Mouse (Mus musculus): Measurements from ENCODE around the gene Spryd7.

Gene Spryd7

GRCm38 (mm10) chr14:61536631-61537264, 19.9 kb downstream of the Spryd7 start:
- DNase-seq (ENCODE audit: low spot score in 2 of 2) = no peak

- DNase-seq (ENCODE audit: low spot score in 2 of 2) = no peak
These were observed 20.9 kb downstream of the Spryd7 start for GRCm38 (mm10) chr14:61535811-61536210.

- no peak for DNase-seq (ENCODE audit: low spot score in 2 of 2)
These were observed 25.7 kb downstream of the Spryd7 start for GRCm38 (mm10) chr14:61530966-61531365.

DNA sequence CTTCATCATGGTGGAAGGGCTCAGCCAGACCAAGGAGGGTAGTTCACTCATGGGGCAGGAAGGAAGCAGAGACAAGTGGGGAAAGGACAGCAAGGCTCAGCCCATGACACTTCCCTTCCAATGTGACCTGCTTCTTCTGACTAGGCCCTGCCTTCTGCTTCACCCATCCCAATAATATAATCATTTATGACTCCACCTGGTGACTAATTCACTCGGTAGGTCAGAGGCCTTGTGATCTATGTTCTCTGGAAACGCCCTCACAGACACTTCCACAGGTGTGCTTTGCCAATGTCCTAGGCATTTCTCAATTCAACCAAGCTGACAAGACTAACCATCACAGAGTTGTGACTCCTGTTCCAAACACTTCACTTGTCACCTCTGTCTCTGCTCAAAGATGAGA, 26.3 kb downstream of the Spryd7 start:
- no peak for DNase-seq (ENCODE audit: low spot score in 2 of 2)

DNA sequence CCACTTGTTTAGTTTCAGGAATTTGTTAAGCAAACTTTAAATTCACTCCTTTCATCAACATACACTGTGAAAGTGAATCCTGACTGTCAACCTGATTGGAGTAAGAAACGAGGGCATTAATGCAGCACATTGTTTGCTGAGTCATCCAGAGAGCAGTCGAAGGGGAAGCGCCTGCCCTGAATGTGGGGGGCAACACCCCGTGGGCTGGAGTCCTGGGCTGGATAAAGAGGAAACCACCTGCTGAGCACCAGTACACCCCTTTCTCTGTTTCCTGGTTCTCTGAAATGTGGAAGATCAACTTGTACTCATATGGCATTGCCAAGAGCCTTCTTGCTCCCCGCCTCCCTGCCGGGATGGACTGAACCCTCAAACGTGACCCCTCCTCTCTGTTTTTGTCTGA, 27.2 kb downstream of the Spryd7 start:
- DNase-seq (ENCODE audit: low spot score in 2 of 2) = no peak

DNA sequence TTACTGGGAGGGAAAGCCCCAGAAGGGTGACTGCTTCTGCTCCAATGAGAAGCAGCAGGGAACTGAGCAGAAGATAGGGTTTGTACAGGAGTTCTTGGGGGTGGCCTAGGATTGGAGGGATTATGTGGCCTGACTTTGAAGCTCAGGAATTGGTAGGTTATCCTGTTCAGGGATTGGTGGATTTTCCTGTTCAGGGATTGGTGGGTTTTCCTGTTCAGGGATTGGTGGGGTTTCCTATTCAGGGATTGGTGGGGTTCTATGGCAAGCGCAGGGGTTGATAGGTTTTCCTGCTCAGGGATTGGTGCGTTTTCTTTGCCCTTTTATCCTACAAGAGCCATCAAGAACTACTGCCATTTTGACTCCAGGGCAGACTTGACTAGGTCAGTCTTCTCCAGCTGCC, 30.7 kb downstream of the Spryd7 start:
- no peak for DNase-seq (ENCODE audit: low spot score in 2 of 2)

GRCm38 (mm10) chr14:61523821-61524220, 32.9 kb downstream of the Spryd7 start:
- no peak for DNase-seq (ENCODE audit: low spot score in 2 of 2)

- no peak for DNase-seq (ENCODE audit: low spot score in 2 of 2)
These were observed 37.8 kb downstream of the Spryd7 start for GRCm38 (mm10) chr14:61518659-61519480.

DNA sequence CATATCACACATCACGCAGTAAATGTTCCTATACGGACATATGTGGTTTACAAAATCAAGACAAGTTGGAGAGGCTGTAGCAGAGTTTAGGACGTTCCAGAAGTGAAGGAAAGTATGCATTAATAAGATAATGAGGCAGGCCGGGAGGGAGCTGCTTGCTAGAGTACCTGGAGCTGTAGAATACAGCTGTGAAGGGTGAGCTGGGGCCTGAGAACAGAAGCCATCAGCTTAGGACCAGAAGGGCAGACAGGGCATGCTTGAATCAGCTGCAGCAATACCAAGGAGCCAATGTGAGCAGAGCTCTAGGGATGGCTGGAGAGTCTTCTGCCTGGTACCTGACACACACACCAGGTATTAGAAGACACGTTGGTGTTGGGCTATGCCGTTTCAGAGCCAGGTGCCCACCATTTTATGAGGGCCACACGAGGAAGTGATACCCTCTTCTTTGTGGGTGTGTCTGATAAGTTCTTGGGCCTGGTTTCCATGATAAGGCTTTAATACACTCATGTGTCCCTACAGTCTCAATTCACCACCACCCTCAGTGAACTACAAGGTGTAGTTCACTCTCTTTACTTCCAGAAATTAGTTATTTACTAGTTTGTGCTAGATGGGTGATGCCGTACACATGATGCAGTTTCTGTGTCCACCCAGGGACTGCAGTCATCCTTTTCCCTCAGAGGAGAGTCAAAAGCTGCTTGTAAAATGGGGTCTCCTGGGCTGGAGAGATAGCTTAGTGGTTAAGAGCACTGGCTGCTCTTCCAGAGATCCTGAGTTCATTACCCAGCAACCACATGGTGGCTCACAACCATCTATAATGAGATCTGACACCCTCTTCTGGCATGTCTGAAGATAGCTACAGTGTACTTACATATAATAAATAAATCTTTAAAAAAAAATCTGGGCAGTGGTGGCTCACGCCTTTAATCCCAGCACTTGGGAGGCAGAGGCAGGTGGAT, 39.9 kb downstream of the Spryd7 start:
- no peak for DNase-seq (ENCODE audit: low spot score in 2 of 2)

DNA sequence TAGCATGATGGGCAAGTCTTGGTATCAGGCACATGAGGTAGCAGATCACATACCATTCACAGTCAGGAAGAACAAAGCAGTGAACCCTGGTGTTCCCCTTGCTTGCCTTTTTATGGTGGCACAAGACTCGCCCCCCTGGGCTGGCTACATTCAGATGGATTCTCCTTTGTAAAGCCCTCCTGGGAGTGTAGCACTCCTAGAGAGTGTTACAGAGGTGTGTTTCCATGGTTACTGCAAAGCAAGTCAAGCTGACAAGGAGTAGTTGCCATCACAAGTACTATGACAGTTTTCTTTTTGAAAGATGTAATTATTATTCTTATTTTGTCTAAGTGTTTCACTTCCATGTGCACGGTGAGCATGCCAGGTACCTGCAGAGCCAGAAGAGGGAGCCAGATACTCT, 45.2 kb downstream of the Spryd7 start:
- no peak for DNase-seq (ENCODE audit: low spot score in 2 of 2)

GRCm38 (mm10) chr14:61497716-61498490, 58.8 kb downstream of the Spryd7 start:
- peak; percentile 37 to 81 for DNase-seq (ENCODE audit: low spot score in 2 of 2)

- no peak for DNase-seq (ENCODE audit: low spot score in 2 of 2)
These were observed 63.1 kb downstream of the Spryd7 start for GRCm38 (mm10) chr14:61493511-61494135.

Measured in thymus, postnatal 10 days (tissue).